Mouse (Mus musculus): Measurements from ENCODE around the gene Alkbh2. TPM values are rescaled to one million over a fixed set of nuclear protein-coding genes. Genes with fewer than 3 reads are reported as not detected.

The Alkbh2 gene
- polyA plus RNA-seq, 1 experiment = 5.7 TPM

- no peak overlapping the region for H3K4me3 ChIP-seq
- TF ChIP-seq MYOD1 (IDR thresholded peaks at IDR 0.05; ENCODE audit: control insufficient read depth in 1 of 3, insufficient read length in 2 of 3, low read depth in 2 of 3) = no peak
Measured at GRCm38 (mm10) chr5:114162106-114162815, 34.2 kb upstream of the Alkbh2 start.

GRCm38 (mm10) chr5:114161424-114161823 is 33.4 kb upstream of the Alkbh2 start:
- Histone ChIP-seq H3ac (ENCODE audit: control insufficient read depth, insufficient read length) (no peak overlapping the region), H3K36me3 (ENCODE audit: control insufficient read depth, insufficient read depth) (no peaks in the 10 kb centered on the region), H3K4me2 (ENCODE audit: low read depth) (no peak overlapping the region), H3K79me2 (ENCODE audit: control insufficient read depth, insufficient read depth) (no peaks in the 10 kb centered on the region), H3K27me3 (ENCODE audit: control insufficient read depth, insufficient read depth, insufficient read length) (peaks cover 10% of the 10 kb centered on the region), H3K4me3 (no peak overlapping the region)
- TF ChIP-seq POLR2AphosphoS2 (IDR thresholded peaks at IDR 0.05; ENCODE audit: insufficient read length, low read depth) = no peak
- TF ChIP-seq MYOG (IDR thresholded peaks at IDR 0.05; ENCODE audit: control insufficient read depth in 1 of 3, insufficient read depth in 1 of 3, insufficient read length in 2 of 3, low read depth in 2 of 3) = no peak
- no peak for TF ChIP-seq CEBPB (IDR thresholded peaks at IDR 0.05; ENCODE audit: insufficient read depth, poor library complexity, severe bottlenecking)
- TF ChIP-seq TCF3 (IDR thresholded peaks at IDR 0.05; ENCODE audit: insufficient read length, low read depth) = no peak
- no peak for TF ChIP-seq MYOD1 (IDR thresholded peaks at IDR 0.05; ENCODE audit: control insufficient read depth in 1 of 3, insufficient read length in 2 of 3, low read depth in 2 of 3)
- TF ChIP-seq USF1 (IDR thresholded peaks at IDR 0.05; ENCODE audit: low read depth) = no peak

More at GRCm38 (mm10) chr5:114162106-114162815, 34.2 kb upstream of the Alkbh2 start:
- Histone ChIP-seq H3K36me3 (ENCODE audit: control insufficient read depth, insufficient read depth) (no peaks in the 10 kb centered on the region), H3K27me3 (ENCODE audit: control insufficient read depth, insufficient read depth, insufficient read length) (peaks cover 2% of the 10 kb centered on the region), H3ac (ENCODE audit: control insufficient read depth, insufficient read length) (no peak overlapping the region), H3K4me2 (ENCODE audit: low read depth) (no peak overlapping the region), H3K79me2 (ENCODE audit: control insufficient read depth, insufficient read depth) (no peaks in the 10 kb centered on the region)

GRCm38 (mm10) chr5:114157236-114157635 is 29.2 kb upstream of the Alkbh2 start:
- Histone ChIP-seq H3K4me2 (ENCODE audit: low read depth) (no peak overlapping the region), H3ac (ENCODE audit: control insufficient read depth, insufficient read length) (no peak overlapping the region), H3K4me3 (no peak overlapping the region), H3K27me3 (ENCODE audit: control insufficient read depth, insufficient read depth, insufficient read length) (peaks cover 10% of the 10 kb centered on the region), H3K79me2 (ENCODE audit: control insufficient read depth, insufficient read depth) (no peaks in the 10 kb centered on the region), H3K36me3 (ENCODE audit: control insufficient read depth, insufficient read depth) (no peaks in the 10 kb centered on the region)
- no peak for TF ChIP-seq USF1 (IDR thresholded peaks at IDR 0.05; ENCODE audit: low read depth)
- no peak for TF ChIP-seq MAX (IDR thresholded peaks at IDR 0.05; ENCODE audit: low read depth)
- no peak for TF ChIP-seq POLR2AphosphoS2 (IDR thresholded peaks at IDR 0.05; ENCODE audit: insufficient read length, low read depth)
- no peak for TF ChIP-seq REST (IDR thresholded peaks at IDR 0.05; ENCODE audit: insufficient read depth, insufficient read length)
- TF ChIP-seq MYOD1 (IDR thresholded peaks at IDR 0.05; ENCODE audit: control insufficient read depth in 1 of 3, insufficient read length in 2 of 3, low read depth in 2 of 3) = peak in 2 of 3 experiments; percentile 42 to 80
- peak in 2 of 3 experiments; percentile 53 to 83 for TF ChIP-seq MYOG (IDR thresholded peaks at IDR 0.05; ENCODE audit: control insufficient read depth in 1 of 3, insufficient read depth in 1 of 3, insufficient read length in 2 of 3, low read depth in 2 of 3)
- no peak for TF ChIP-seq CEBPB (IDR thresholded peaks at IDR 0.05; ENCODE audit: insufficient read depth, poor library complexity, severe bottlenecking)
- no peak for TF ChIP-seq E2F4 (IDR thresholded peaks at IDR 0.05; ENCODE audit: insufficient read depth)
- no peak for TF ChIP-seq POLR2A (IDR thresholded peaks at IDR 0.05; ENCODE audit: insufficient read length, low read depth)
- TF ChIP-seq TCF12 (IDR thresholded peaks at IDR 0.05; ENCODE audit: insufficient read depth, poor library complexity, severe bottlenecking) = no peak
- TF ChIP-seq SRF (IDR thresholded peaks at IDR 0.05; ENCODE audit: control insufficient read depth, insufficient read length, low read depth) = no peak
- TF ChIP-seq TCF3 (IDR thresholded peaks at IDR 0.05; ENCODE audit: insufficient read length, low read depth) = peak; percentile 14

GRCm38 (mm10) chr5:114155168-114155933 is 27.3 kb upstream of the Alkbh2 start:
- peaks cover 10% of the 10 kb centered on the region for H3K27me3 ChIP-seq (ENCODE audit: control insufficient read depth, insufficient read depth, insufficient read length)
- H3K4me3 ChIP-seq = no peak overlapping the region
- TF ChIP-seq SRF (IDR thresholded peaks at IDR 0.05; ENCODE audit: control insufficient read depth, insufficient read length, low read depth) = no peak
- peak in 1 of 3 experiments; percentile 23 for TF ChIP-seq MYOG (IDR thresholded peaks at IDR 0.05; ENCODE audit: control insufficient read depth in 1 of 3, insufficient read depth in 1 of 3, insufficient read length in 2 of 3, low read depth in 2 of 3)
- peak in 2 of 3 experiments; percentile 5 to 10 for TF ChIP-seq MYOD1 (IDR thresholded peaks at IDR 0.05; ENCODE audit: control insufficient read depth in 1 of 3, insufficient read length in 2 of 3, low read depth in 2 of 3)

GRCm38 (mm10) chr5:114154765-114155164 is 26.7 kb upstream of the Alkbh2 start:
- Histone ChIP-seq H3ac (ENCODE audit: control insufficient read depth, insufficient read length) (no peak overlapping the region), H3K27me3 (ENCODE audit: control insufficient read depth, insufficient read depth, insufficient read length) (peaks cover 10% of the 10 kb centered on the region)
- TF ChIP-seq POLR2AphosphoS2 (IDR thresholded peaks at IDR 0.05; ENCODE audit: insufficient read length, low read depth) = no peak
- no peak for TF ChIP-seq TCF3 (IDR thresholded peaks at IDR 0.05; ENCODE audit: insufficient read length, low read depth)
- no peak for TF ChIP-seq POLR2A (IDR thresholded peaks at IDR 0.05; ENCODE audit: insufficient read length, low read depth)
- no peak for TF ChIP-seq REST (IDR thresholded peaks at IDR 0.05; ENCODE audit: insufficient read depth, insufficient read length)
- no peak for TF ChIP-seq E2F4 (IDR thresholded peaks at IDR 0.05; ENCODE audit: insufficient read depth)
- TF ChIP-seq MYOD1 (IDR thresholded peaks at IDR 0.05; ENCODE audit: control insufficient read depth in 1 of 3, insufficient read length in 2 of 3, low read depth in 2 of 3) = no peak
- no peak for TF ChIP-seq USF1 (IDR thresholded peaks at IDR 0.05; ENCODE audit: low read depth)
- no peak for TF ChIP-seq MAX (IDR thresholded peaks at IDR 0.05; ENCODE audit: low read depth)
- no peak for TF ChIP-seq CEBPB (IDR thresholded peaks at IDR 0.05; ENCODE audit: insufficient read depth, poor library complexity, severe bottlenecking)
- TF ChIP-seq TCF12 (IDR thresholded peaks at IDR 0.05; ENCODE audit: insufficient read depth, poor library complexity, severe bottlenecking) = no peak
- TF ChIP-seq MYOG (IDR thresholded peaks at IDR 0.05; ENCODE audit: control insufficient read depth in 1 of 3, insufficient read depth in 1 of 3, insufficient read length in 2 of 3, low read depth in 2 of 3) = no peak
- no peak for TF ChIP-seq SRF (IDR thresholded peaks at IDR 0.05; ENCODE audit: control insufficient read depth, insufficient read length, low read depth)

More at GRCm38 (mm10) chr5:114155168-114155933, 27.3 kb upstream of the Alkbh2 start:
- Histone ChIP-seq H3ac (ENCODE audit: control insufficient read depth, insufficient read length) (no peak overlapping the region), H3K36me3 (ENCODE audit: control insufficient read depth, insufficient read depth) (no peaks in the 10 kb centered on the region), H3K4me2 (ENCODE audit: low read depth) (no peak overlapping the region), H3K79me2 (ENCODE audit: control insufficient read depth, insufficient read depth) (no peaks in the 10 kb centered on the region)

More at GRCm38 (mm10) chr5:114154765-114155164, 26.7 kb upstream of the Alkbh2 start:
- Histone ChIP-seq H3K4me2 (ENCODE audit: low read depth) (no peak overlapping the region), H3K36me3 (ENCODE audit: control insufficient read depth, insufficient read depth) (no peaks in the 10 kb centered on the region), H3K4me3 (no peak overlapping the region), H3K79me2 (ENCODE audit: control insufficient read depth, insufficient read depth) (no peaks in the 10 kb centered on the region)

All from myocyte (in vitro differentiated cells).